Mouse (Mus musculus) gastrocnemius, postnatal 14 days (tissue): ENCODE measurements around the gene Ric1. TPM values are rescaled to one million over a fixed set of nuclear protein-coding genes. Genes with fewer than 3 reads are reported as not detected.

Source experiments
- DNase-seq: peaks from one replicate; pipeline ENCODE4 v3.0.0; 2021; ENCODE audit warnings: mixed read lengths
- intact Hi-C: fragments of 180-260 bp; cut with DNase I; formaldehyde crosslinking; loops from one replicate; pipeline ENCODE4 v1.15.1; 2025; ENCODE audit warnings: low total_unique reads
- total RNA-seq, 2 experiments: library from RNA; stranded (reverse); gene quantifications; 2 replicates each; pipeline ENCODE4 v1.2.3; 2021

Ric1 gene
- total RNA-seq, 2 experiments from 2014 or later = 24.2 to 26.1 TPM

- intact Hi-C loops = no loop called here
- no peak for DNase-seq
Observed at GRCm38 (mm10) chr19:29496001-29496597, 26.0 kb upstream of the Ric1 start.

- intact Hi-C loops = no loop called here
- DNase-seq = no peak
Observed at GRCm38 (mm10) chr19:29496786-29497557, 25.1 kb upstream of the Ric1 start.

DNA sequence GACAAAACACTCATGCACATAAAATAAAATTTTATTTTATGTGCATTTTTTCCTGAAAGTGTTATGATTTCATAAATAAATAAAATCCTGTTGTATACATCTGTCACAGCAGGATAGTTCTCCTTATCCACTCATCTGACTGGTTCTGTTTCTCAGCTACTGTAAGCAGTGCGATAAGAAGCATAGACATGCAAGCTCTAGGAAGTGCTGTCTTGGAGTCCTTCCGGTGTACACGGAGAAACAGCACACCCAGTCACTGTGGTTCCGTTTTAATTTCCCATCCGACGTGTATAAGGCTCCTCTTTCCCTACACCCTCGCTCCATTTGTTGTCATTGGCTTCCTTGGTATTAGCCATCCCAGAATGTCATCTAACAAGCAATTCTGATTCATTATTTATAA lies 24.2 kb upstream of the Ric1 start:
- intact Hi-C loops = no loop called here
- no peak for DNase-seq

DNA sequence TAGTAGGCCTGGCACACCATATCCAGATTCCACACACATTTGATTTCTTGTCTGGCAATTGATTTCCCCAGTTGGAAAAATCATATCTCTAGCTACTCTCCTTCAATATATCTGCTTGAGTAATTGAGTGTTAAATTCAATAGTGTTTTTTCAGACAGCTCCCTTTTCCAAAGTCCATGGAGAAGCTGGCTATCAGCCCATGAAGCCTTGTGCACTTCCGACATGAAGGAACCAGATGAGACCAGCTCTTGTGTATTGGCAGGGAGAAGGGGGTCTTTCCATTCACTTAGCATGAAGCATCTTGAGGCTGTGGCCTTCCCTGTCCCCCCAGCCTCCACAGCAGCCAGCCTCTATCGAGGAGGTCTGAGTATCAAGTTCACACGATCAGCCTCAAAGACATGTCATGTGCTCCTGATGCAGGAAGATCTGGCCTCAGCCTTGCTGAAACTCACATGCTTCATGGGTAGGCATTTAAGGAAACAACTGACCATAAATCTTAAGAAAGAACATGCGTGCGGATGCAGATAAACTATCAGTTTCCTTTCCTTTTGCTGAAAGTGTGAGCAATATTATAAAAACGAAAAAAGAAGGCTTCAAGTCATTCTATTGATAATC lies 23.1 kb upstream of the Ric1 start:
- intact Hi-C loops = no loop called here
- DNase-seq = no peak

GRCm38 (mm10) chr19:29500333-29500732 lies 21.7 kb upstream of the Ric1 start:
- intact Hi-C loops = loop anchor here (5.0 to 10.0 kb wide), 3 partner anchors 64 to 726 kb away; no protein-coding TSS in a partner anchor
- no peak for DNase-seq

GRCm38 (mm10) chr19:29501106-29501505 lies 21.0 kb upstream of the Ric1 start:
- intact Hi-C loops = loop anchor here (5.0 to 10.0 kb wide), 3 partner anchors 64 to 726 kb away; no protein-coding TSS in a partner anchor
- DNase-seq = no peak

DNA sequence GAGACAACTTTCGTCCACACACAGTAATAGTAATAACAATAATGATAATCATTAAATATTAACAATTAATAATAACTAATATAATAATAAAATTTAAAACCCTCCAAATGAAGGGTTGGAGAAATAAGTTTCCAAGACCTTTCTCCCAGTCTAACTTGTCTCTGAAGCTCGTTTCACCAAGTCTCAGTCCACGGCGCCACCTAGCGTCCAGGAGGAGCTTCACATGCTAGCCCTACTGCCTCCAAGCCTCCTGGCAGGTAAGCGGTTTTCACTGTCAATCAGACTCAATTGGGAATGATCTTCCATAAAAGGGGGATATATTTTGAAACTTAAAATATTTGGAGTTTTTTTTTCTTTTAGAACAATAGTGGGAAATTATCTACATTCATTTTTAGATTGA lies 20.6 kb upstream of the Ric1 start:
- peak; percentile 84 for DNase-seq
- intact Hi-C loops = loop anchor here (5.0 to 10.0 kb wide), 3 partner anchors 63 to 727 kb away; no protein-coding TSS in a partner anchor

DNA sequence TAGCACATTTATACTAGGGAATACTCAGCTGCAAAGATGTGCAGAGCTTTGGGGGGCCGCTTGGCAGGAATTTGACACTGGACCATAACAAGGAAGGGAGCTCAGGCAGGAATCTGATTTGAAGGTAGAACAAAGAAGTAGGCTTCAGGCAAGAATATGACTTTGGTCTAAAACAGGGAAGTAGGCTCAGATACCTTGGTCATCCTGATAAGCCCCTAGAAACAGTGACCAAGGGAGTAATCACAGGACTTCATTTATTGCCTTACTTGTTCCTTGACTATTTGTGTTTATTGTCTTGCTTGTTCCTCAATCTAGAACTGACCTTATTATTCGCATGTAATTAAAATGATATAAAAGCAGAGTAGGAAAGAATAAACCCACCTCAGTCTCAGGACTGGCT lies 18.0 kb upstream of the Ric1 start:
- DNase-seq = no peak
- intact Hi-C loops = loop anchor here (5.0 to 10.0 kb wide), 3 partner anchors 61 to 729 kb away; no protein-coding TSS in a partner anchor

GRCm38 (mm10) chr19:29505617-29506016 lies 16.5 kb upstream of the Ric1 start:
- intact Hi-C loops = loop anchor here (10.0 kb wide), 2 partner anchors 59 to 731 kb away; no protein-coding TSS in a partner anchor
- DNase-seq = no peak

DNA sequence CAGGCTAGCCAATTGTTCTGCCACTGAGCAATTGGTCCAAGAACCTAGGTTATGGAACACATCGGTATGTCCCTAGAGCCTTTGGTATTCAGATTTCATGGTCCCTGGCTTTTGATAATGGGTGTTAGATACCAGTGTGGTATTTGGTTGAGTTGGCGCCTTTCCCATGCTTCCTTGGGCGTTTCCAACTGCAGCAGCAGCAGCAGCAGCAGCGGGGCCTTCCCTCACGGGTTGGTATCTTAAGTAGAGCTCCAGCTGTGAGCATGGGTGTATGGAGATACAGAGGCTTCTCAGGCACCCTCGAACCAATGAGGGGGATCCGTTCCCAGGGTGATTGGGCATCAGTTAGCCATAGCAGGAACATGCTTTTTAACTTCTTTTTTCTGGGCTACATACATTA lies 13.9 kb upstream of the Ric1 start:
- DNase-seq = peak; percentile 33
- intact Hi-C loops = loop anchor here (10.0 kb wide), 2 partner anchors 57 to 733 kb away; no protein-coding TSS in a partner anchor

GRCm38 (mm10) chr19:29509857-29510256 lies 12.2 kb upstream of the Ric1 start:
- intact Hi-C loops = loop anchor here (10.0 kb wide), 2 partner anchors 55 to 735 kb away; no protein-coding TSS in a partner anchor
- no peak for DNase-seq

GRCm38 (mm10) chr19:29511826-29512225 lies 10.3 kb upstream of the Ric1 start:
- intact Hi-C loops = no loop called here
- DNase-seq = no peak

DNA sequence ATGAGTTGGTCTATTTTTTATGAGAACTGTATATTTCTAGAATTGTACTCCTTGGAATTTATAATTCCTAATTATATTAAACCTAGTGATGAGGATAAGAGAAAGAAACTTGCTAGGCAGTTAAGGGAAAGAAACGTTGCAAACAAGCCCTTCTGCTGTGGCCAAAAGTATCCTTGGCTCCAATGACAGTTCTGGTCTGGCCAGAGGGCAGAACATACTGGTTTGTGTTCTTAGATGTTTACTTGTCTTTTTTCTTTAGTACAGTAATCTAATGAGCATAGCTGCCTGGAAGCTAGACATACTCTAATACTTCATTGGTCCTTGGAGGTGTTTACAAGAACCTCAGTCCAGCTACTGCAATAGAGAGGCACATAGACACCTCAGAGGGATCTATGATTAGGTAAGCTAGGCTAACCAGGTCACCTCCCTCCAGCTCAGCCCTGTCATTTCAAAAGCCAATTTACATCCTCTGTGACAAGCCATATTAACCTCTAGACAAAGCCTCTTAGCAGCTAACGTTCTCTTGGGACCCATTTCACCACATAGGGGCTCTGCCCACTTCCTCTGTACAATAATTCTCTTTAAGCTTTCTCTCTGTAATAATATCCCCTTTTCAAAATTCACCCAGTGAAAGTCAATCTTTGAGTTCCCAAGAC lies 8.8 kb upstream of the Ric1 start:
- intact Hi-C loops = no loop called here
- no peak for DNase-seq

GRCm38 (mm10) chr19:29514130-29514529 lies 8.0 kb upstream of the Ric1 start:
- intact Hi-C loops = no loop called here
- no peak for DNase-seq

DNA sequence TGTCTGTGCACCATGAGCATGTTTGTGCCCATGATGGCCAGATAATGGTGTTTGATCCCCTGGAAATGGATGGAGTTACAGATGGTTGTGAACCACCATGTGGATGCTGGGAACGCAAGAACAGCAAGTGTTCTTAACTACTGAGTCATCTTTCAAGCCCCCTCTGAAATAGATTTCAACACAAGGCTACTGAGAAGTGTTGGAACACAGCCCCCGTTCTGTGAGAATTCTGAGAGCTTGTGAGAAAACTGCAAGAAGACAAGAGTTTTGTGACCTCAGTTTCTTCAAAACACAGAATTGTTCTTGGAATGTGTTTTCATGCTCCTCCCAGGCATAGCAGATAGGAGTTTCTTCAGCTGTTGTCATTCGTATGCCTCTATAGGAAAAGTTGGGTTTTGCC lies 6.7 kb upstream of the Ric1 start:
- no peak for DNase-seq
- intact Hi-C loops = no loop called here

DNA sequence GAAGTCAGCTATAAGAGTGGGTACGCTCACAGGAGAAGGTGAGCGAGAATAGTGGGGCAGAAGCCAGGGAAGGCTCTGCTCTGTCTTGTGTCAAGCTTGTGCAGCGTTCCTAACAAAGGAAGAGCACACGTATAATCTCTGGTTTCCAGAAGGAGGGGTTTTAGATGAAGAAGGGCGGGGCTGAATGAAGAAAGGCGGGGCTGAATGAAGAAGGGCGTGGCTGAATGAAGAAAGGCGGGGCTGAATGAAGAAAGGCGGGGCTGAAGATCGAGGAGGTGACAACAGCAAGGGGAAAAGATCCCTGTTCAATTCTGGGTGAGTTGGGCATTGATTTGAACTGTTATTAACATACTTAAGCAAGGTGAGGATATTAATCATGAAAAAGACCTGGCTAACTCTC lies 6.1 kb upstream of the Ric1 start:
- no peak for DNase-seq

DNA sequence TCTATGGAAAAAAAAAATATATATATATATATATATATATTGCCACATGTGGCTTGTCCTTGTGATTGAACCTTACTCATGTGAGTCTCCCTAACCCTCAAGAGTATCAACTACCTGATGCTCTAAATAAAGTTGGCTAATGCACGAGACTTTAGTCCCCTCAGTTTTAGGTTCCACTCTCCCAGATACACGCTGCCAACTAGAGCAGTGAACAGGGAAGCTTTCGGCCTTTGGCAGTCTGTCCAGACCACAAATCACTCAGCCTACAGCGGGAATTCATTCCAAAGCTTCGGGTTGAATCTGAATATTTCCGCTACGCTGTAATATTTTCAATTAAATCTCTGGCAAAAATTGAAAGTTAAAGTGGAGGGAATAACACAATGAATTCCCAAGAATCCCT lies 3.7 kb upstream of the Ric1 start:
- peak; percentile 36 for DNase-seq
- intact Hi-C loops = no loop called here

More for the DNA sequence above, 6.1 kb upstream of the Ric1 start:
- intact Hi-C loops = no loop called here

GRCm38 (mm10) chr19:29518922-29519321 lies 3.2 kb upstream of the Ric1 start:
- DNase-seq = no peak
- intact Hi-C loops = no loop called here

DNA sequence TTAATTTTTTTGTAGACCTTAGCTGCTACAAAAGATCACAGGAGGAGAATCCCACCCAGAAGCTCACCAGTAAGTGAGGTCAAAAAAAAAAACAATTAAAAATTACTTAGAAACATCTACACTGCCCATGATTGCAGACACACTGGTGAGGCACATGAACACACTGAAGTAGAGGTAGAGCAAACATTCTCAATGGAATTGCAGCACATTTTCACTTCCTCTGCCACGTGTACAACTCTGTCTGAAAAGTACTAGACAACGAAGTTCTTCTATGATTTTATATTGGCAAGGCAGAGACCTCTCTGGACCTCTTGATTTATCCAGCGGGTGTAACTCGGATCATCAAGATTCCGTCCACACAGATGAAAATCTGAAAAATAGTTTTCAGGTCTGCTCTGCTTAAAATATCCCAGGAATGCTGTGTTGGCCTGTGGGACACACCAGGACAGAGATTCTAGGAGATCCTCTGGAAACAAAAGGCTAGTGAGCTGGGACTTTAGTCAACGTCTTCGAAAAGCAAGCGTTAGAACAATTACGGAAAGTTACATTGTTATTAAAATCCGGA lies 1.0 kb upstream of the Ric1 start:
- intact Hi-C loops = no loop called here
- no peak for DNase-seq
